Mouse (Mus musculus): ENCODE results near the gene Ndufc1. TPM values are rescaled to one million over a fixed set of nuclear protein-coding genes. Genes with fewer than 3 reads are reported as not detected.
A peak's percentile ranks its signal among the peaks of the same experiment; 100 is the strongest.
"Not testable (repeated sequence)": the region's sequence is repeated elsewhere in the genome, so short reads cannot be mapped to it uniquely, and the experiment has no call there.

Gene Ndufc1
- polyA plus RNA-seq, 1 experiment from 2014 or later = 906 TPM

- H3K4me3 ChIP-seq (ENCODE audit: low read length) = peak overlapping the region; percentile 65; the same call in 1 of the 2 replicates
- H3K36me3 ChIP-seq (ENCODE audit: control insufficient read depth, insufficient read depth, low read length) = no peaks in the 10 kb centered on the region
- H3K27me3 ChIP-seq (replicated peaks; ENCODE audit: control insufficient read depth, insufficient read depth, low read length) = no peaks in the 10 kb centered on the region
- 0 out of 2 replicates have a peak, but pooled peaks cover 2% of the 10 kb centered on the region for H3K4me1 ChIP-seq (ENCODE audit: control insufficient read depth, insufficient read depth, low read length)
- ATAC-seq = 0 out of 2 replicates have a peak, but pooled peaks have one; percentile 0
- no peak overlapping the region for H3K27ac ChIP-seq (ENCODE audit: low read length)
- WGBS = 39% methylated on average over 14 of the region's 14 CpGs
- no peak overlapping the region for H3K9ac ChIP-seq (ENCODE audit: low read depth, low read length)
- no peaks in the 10 kb centered on the region for H3K9me3 ChIP-seq (ENCODE audit: control insufficient read depth, low read length)
- H3K4me2 ChIP-seq (ENCODE audit: low read depth, low read length) = peak overlapping the region; percentile 53; the same call in 1 of the 2 replicates
Measured at GRCm38 (mm10) chr3:51359558-51360307, 49.1 kb downstream of the Ndufc1 start.

GRCm38 (mm10) chr3:51358660-51359557, 49.9 kb downstream of the Ndufc1 start:
- peak overlapping the region; percentile 65 for H3K4me3 ChIP-seq (ENCODE audit: low read length)
- ATAC-seq = peak; percentile 78
- no peaks in the 10 kb centered on the region for H3K27me3 ChIP-seq (replicated peaks; ENCODE audit: control insufficient read depth, insufficient read depth, low read length)
- H3K4me2 ChIP-seq (ENCODE audit: low read depth, low read length) = peak overlapping the region; percentile 53
- H3K4me1 ChIP-seq (ENCODE audit: control insufficient read depth, insufficient read depth, low read length) = no peaks in the 10 kb centered on the region
- WGBS = under 1% methylated on average over 49 of the region's 50 CpGs
- H3K27ac ChIP-seq (ENCODE audit: low read length) = peak overlapping the region; percentile 79
- peak overlapping the region; percentile 68 for H3K9ac ChIP-seq (ENCODE audit: low read depth, low read length)
- no peaks in the 10 kb centered on the region for H3K36me3 ChIP-seq (ENCODE audit: control insufficient read depth, insufficient read depth, low read length)
- no peaks in the 10 kb centered on the region for H3K9me3 ChIP-seq (ENCODE audit: control insufficient read depth, low read length)

GRCm38 (mm10) chr3:51358181-51358580, 50.6 kb downstream of the Ndufc1 start:
- Histone ChIP-seq H3K36me3 (ENCODE audit: control insufficient read depth, insufficient read depth, low read length) (no peaks in the 10 kb centered on the region), H3K9ac (ENCODE audit: low read depth, low read length) (no peak overlapping the region), H3K4me3 (ENCODE audit: low read length) (peak overlapping the region; percentile 65), H3K9me3 (ENCODE audit: control insufficient read depth, low read length) (no peaks in the 10 kb centered on the region), H3K27ac (ENCODE audit: low read length) (no peak overlapping the region), H3K27me3 (replicated peaks; ENCODE audit: control insufficient read depth, insufficient read depth, low read length) (no peaks in the 10 kb centered on the region), H3K4me1 (ENCODE audit: control insufficient read depth, insufficient read depth, low read length) (no peaks in the 10 kb centered on the region), H3K4me2 (ENCODE audit: low read depth, low read length) (peak overlapping the region; percentile 53)
- peak; percentile 70 for ATAC-seq
- WGBS = 2% methylated on average over 15 of the region's 15 CpGs

- peak overlapping the region; percentile 53 for H3K4me2 ChIP-seq (ENCODE audit: low read depth, low read length)
- H3K27me3 ChIP-seq (replicated peaks; ENCODE audit: control insufficient read depth, insufficient read depth, low read length) = no peaks in the 10 kb centered on the region
- no peaks in the 10 kb centered on the region for H3K4me1 ChIP-seq (ENCODE audit: control insufficient read depth, insufficient read depth, low read length)
- no peak for ATAC-seq
- no peaks in the 10 kb centered on the region for H3K36me3 ChIP-seq (ENCODE audit: control insufficient read depth, insufficient read depth, low read length)
- H3K4me3 ChIP-seq (ENCODE audit: low read length) = peak overlapping the region; percentile 65
- 16% methylated on average over 14 of the region's 14 CpGs for WGBS
- H3K9ac ChIP-seq (ENCODE audit: low read depth, low read length) = no peak overlapping the region; the same call in 1 of the 2 replicates
- H3K27ac ChIP-seq (ENCODE audit: low read length) = no peak overlapping the region
- no peaks in the 10 kb centered on the region for H3K9me3 ChIP-seq (ENCODE audit: control insufficient read depth, low read length)
Measured at GRCm38 (mm10) chr3:51357624-51358023, 51.2 kb downstream of the Ndufc1 start.

- ATAC-seq = peak; percentile 14; the same call in 1 of the 2 replicates
- Histone ChIP-seq H3K36me3 (ENCODE audit: control insufficient read depth, insufficient read depth, low read length) (no peaks in the 10 kb centered on the region), H3K9ac (ENCODE audit: low read depth, low read length) (no peak overlapping the region), H3K9me3 (ENCODE audit: control insufficient read depth, low read length) (no peaks in the 10 kb centered on the region), H3K27ac (ENCODE audit: low read length) (no peak overlapping the region), H3K4me1 (ENCODE audit: control insufficient read depth, insufficient read depth, low read length) (no peaks in the 10 kb centered on the region), H3K4me2 (ENCODE audit: low read depth, low read length) (0 out of 2 replicates have a peak overlapping the region, but pooled peaks have one; percentile 53), H3K4me3 (ENCODE audit: low read length) (no peak overlapping the region), H3K27me3 (replicated peaks; ENCODE audit: control insufficient read depth, insufficient read depth, low read length) (no peaks in the 10 kb centered on the region)
- WGBS = 32% methylated on average over 5 of the region's 5 CpGs
Measured at GRCm38 (mm10) chr3:51357078-51357477, 51.7 kb downstream of the Ndufc1 start.

DNA sequence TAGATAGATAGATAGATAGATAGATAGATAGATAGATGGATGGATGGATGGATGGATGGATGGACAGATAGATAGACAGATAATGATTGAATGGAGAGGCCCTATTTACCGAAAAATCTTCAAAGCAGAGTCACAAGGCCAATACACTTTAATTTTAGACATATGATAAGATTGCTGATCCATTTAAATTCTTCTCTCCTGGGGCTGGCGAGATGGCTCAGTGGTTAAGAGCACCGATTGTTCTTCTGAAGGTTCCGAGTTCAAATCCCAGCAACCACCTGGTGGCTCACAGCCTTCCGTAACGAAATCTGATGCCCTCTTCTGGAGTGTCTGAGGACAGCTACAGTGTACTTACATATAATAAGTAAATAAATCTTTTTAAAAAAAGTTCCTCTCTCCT, 53.8 kb downstream of the Ndufc1 start:
- WGBS = 91% methylated on average over 6 of the region's 6 CpGs
- not testable (repeated sequence) for H3K27me3 ChIP-seq (replicated peaks; ENCODE audit: control insufficient read depth, insufficient read depth, low read length); H3K9me3 ChIP-seq (ENCODE audit: control insufficient read depth, low read length)

More for the DNA sequence above, 53.8 kb downstream of the Ndufc1 start:
- not testable (repeated sequence) for ATAC-seq; H3K9ac ChIP-seq (ENCODE audit: low read depth, low read length); H3K4me1 ChIP-seq (ENCODE audit: control insufficient read depth, insufficient read depth, low read length); H3K27ac ChIP-seq (ENCODE audit: low read length); H3K4me2 ChIP-seq (ENCODE audit: low read depth, low read length); H3K36me3 ChIP-seq (ENCODE audit: control insufficient read depth, insufficient read depth, low read length); H3K4me3 ChIP-seq (ENCODE audit: low read length)

Other genes with a start within 250 kb of the Ndufc1 start
- 4.9 TPM in 2 replicates for gene Noct, start 184.5 kb downstream of the Ndufc1 start, polyA plus RNA-seq (2015; fragmentation: Nextera tagmentation; extraction: Ambion mirVana)
- gene Elf2, start 68.3 kb downstream of the Ndufc1 start, polyA plus RNA-seq (2015; fragmentation: Nextera tagmentation; extraction: Ambion mirVana) = 43.4 and 53.5 TPM in 2 replicates
- 4.0 and 9.6 TPM in 2 replicates for gene Mgarp, start 12.2 kb downstream of the Ndufc1 start, polyA plus RNA-seq (2015; fragmentation: Nextera tagmentation; extraction: Ambion mirVana)
- gene Naa15, start 6.2 kb upstream of the Ndufc1 start, polyA plus RNA-seq (2015; fragmentation: Nextera tagmentation; extraction: Ambion mirVana) = 27.3 and 27.9 TPM in 2 replicates
- 23.7 and 25.0 TPM in 2 replicates for gene Rab33b, start 74.9 kb upstream of the Ndufc1 start, polyA plus RNA-seq (2015; fragmentation: Nextera tagmentation; extraction: Ambion mirVana)
- gene Setd7, start 151.9 kb upstream of the Ndufc1 start, polyA plus RNA-seq (2015; fragmentation: Nextera tagmentation; extraction: Ambion mirVana) = 1.8 and 2.0 TPM in 2 replicates

Data from intestine, embryonic 16.5 days (tissue).